Mouse (Mus musculus): ENCODE data around the gene Ak8.

Gene Ak8

DNA sequence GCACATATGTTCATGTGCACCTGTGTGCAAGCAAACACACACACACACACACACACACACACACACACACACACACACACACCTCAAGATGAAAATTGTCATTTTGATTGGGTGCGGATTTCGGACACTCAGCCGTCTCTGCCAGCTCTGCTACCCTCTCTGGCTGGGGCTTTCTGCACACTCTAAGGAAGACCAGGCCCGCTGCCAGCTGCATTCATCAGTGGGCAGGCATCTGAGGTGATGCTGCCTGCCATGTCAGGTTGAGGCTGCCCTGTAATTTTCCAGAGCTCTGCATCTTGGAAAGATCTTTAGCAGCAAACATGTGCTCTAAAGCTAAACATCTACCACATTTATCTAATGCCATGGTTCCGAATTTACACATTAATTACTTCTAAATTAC, 37.1 kb downstream of the Ak8 start:
- no peak for DNase-seq (ENCODE audit: low spot score in 2 of 2)

DNA sequence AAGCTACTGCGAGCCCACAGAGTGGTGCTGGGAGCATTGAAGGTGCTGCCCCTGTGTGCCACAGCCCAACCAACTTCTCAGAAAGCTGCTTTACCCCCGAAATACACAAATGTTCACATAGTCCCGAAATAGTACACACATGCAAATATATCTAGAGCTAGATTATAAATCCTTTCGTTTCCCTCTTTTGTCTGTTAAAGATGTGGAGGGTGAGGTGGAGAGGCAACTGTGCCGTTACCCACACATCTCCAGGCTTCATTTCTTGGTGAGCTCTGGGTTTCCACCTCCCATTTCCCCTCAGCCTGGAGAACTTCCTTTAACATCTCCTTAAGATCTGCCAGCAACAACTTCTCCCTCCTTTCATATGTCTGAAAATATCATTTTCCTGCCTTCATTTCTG, 40.2 kb downstream of the Ak8 start:
- DNase-seq (ENCODE audit: low spot score in 2 of 2) = no peak

DNA sequence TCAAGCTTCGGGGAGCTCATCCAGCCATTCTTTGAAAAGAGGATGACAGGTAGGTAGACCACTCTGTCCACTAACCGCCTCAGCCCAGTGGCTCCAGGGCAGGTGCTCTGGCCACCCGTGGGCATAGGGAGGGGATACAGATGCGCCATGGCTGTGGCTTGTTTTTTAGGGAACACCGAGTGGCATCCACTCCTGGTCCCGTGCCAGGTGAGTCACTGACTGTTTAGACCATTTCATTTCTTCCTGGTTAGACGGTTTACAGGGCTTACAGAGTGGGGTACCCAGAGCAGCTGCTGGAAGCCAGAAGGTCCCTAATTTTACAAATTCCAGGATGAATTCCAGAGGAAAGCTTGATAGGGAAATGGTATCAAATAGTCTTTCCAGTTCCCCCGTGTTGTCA, 42.7 kb downstream of the Ak8 start:
- DNase-seq (ENCODE audit: low spot score in 2 of 2) = no peak

DNA sequence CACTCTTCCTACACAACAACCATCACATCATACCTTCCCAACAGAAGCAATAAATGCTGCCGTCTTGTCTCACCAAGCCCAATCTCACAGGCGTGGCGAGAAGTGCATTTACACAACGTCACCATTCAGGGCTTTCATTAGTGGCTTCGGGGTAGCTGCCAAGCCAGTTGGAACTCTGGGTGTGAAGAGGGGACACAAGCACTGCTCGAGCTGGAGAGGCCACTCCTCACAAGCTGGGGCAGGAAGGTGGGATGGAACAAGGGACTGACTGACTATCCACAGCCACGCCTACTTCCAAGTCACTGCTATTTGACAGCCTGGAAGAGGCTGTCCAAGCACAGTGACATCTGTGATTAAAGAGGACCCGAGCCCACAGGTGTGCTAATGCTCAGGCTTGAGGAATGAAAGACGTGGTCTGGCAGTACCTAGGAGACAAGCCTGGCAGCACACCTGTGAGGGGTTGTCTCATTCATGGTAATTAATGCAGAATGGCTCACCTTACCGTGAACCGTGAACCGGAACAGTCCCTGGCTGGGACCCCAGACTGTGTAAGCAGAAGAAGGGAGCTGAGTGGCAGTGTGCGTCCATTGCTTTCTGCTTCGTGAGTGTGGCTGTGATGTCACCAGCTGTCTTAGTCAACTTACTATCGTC, 46.8 kb downstream of the Ak8 start:
- no peak for DNase-seq (ENCODE audit: low spot score in 2 of 2)

DNA sequence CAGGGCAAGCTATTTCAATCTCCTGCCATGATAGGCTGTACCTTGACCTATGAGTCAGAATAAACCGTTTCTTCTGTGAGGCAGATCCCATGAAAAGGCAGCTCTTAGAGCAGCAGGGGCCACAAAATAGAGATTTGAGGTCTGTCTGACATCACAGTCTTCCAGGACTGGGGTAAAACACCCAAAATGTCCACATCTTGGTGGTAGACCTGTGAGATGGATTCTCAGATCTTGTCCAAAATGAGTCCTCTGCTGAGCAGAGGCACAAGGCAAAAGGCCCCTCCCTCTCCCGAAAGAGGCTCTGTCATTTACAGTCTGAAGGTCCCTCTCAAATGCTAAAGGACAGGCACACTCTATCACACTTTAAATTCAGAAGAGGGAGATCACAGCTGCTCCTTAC, 47.7 kb downstream of the Ak8 start:
- DNase-seq (ENCODE audit: low spot score in 2 of 2) = no peak

DNA sequence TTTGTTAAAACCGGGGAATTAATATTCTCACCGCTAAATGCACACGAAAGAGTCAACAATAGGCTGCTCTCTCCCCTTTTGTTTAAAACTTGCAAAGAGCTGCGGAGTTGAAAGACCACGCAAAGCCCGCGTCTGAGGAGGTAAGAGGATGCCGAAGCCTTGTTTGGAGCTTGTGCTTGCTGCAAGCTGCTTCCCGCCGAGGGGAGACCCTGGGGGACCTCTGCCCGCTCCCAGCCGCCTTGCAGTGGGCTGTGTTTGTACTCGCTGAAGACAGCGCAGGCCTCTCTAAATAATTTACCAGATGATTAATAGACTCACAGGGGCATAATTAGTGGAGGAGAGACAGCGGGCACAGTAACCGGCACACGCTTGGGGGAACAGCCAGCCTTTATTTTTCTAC, 51.2 kb downstream of the Ak8 start:
- no peak for DNase-seq (ENCODE audit: low spot score in 2 of 2)

DNA sequence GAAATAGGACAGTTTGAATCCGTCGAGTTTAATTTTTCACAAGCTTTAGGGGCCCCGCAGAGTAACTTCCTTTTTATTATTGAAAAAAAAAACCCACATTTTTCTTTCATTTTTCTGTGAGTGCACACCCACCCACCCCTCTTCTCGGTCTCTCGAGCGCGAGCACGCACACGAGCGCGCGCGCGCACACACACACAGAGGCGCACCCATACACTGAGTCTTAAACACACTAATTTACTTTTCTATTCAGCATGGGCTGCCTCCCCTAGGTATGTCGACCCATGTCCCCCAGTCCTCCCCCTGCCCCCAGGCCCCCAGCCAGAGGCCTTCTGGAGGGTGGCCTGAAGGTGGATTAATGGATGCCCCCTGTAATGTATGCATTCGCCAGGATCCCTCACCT, 51.7 kb downstream of the Ak8 start:
- DNase-seq (ENCODE audit: low spot score in 2 of 2) = no peak

DNA sequence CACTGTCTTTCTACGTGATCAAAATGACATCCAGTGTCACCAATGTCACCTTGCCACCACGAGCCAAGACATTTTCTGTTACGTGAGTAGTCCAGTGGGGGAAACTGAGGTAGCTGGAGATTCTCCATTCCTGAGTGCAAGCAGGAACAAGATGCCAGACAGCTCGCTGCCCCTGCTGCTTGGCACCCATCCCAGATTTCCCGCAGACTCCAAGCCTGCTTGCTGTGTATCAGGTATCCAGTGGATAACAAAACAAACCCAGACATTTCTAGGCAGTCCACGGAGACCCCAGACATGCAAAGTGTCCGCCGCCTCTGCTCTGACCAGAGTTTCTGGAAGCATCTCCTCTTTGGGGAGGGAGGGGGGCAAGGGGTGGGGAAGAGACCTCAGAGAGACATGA, 52.4 kb downstream of the Ak8 start:
- DNase-seq (ENCODE audit: low spot score in 2 of 2) = no peak

DNA sequence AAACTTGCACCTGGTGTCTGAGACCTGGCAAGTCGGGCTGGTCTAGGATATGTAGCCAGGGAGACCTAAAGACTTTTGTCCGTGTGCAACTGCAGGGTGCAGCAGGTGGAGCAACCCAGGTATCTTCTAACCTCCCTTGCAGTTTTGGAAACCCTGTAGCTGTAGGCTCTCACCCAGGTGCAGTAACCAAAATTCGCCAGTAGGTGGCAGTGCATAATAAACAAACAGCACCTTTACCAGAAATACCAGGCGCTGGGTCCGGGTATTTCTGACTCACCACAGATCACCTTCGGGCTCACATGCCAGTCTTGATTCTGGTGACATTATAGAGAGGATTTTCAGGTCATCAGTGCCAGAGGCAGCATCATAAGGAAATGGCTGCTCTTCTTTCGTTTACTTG, 55.5 kb downstream of the Ak8 start:
- peak; percentile 76 to 91 for DNase-seq (ENCODE audit: low spot score in 2 of 2)

DNA sequence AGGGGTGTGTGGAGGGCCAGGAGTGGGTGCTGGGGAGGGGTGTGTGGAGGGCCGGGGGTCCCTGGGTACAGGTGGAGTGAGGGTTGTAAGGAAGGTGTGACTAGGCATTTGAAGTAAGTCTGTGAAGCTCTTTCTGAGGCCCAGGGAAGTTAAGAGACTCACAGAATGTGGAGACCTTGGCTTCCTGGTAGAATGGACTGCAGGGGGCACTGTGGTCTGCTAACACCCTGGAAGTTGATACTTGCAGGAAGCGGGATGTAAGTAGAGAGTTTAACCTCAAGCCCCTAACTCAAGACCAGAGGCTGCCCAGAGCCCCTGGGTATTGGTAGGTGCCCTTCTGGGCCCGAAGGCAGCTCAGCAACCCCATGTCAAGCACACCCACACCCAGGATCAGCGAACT, 56.2 kb downstream of the Ak8 start:
- DNase-seq (ENCODE audit: low spot score in 2 of 2) = peak in 1 of 2 experiments; percentile 32

DNA sequence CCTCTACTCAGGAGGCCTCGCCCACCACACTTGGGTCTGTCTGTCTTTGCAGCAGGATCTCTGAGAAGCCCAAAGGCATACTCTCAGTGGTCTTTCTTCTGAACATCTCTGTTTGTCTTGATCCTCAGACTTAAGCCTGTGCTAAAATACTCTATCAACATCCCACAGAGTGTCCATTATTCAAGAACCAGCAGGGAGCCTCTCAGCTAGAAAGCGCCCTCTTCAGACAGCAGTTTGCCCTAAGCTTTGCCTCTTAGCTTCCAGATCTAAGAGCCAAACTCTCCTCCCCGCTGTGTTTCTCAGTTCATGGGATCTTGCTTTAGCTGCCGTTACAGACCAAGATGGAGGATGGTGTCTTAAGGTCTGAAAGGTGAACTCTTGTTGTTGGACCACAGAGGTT, 59.5 kb downstream of the Ak8 start:
- DNase-seq (ENCODE audit: low spot score in 2 of 2) = no peak

DNA sequence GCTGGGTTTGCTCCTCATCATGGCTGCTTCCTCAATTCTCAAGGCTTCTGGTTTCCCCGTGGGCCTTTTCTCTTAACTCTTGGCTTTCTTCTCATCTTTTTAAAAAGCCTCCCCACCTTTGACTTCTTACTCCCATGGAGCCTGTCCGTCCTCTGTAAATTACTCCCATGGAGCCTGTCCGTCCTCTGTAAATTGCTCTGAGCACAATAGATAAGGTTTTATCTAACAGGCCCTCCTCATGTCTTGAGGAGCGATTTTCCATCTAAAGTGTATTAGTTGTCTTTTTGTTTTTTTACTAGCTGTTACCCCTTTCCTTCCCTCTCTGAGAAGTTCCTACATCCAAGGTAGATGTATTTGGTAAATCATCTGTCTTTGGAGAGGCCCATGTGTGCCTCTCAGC, 66.6 kb downstream of the Ak8 start:
- DNase-seq (ENCODE audit: low spot score in 2 of 2) = no peak

DNA sequence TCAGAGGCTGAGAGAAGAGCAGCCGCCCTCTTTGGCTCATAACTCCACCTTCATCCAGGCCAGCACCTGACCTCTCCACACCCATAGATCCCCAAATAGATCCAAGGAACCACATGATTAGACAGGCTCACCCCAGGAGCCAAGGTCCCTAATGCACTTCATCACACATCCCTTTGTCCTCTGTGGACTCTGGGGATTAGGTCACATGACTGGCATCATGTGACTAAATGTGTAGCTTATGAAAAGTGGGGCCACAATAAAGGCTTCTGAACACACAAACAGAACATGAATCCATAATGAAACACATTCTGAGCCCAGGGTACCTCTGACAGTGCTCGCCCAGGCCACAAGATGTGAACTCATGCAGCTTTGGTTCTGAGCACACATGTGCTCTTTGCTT, 67.1 kb downstream of the Ak8 start:
- DNase-seq (ENCODE audit: low spot score in 2 of 2) = no peak

DNA sequence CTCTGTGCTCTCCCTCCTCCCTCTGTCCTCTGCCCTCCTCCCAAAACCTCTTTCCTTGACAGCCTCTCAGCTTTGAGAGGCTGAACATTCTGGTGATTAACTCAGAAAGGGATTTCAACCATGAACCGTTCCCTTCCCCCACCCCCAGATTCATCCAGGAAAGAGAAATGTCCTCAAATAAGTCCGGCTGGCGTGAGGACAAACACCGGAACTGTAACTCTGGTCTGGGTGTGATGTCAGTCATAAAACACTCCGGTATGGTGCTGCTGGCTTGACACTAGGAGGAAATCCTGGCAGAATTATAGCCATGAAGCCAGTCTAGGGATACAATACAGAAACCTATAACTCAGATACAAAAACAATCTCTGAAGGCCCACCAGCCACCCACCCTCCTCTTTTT, 70.7 kb downstream of the Ak8 start:
- DNase-seq (ENCODE audit: low spot score in 2 of 2) = no peak

DNA sequence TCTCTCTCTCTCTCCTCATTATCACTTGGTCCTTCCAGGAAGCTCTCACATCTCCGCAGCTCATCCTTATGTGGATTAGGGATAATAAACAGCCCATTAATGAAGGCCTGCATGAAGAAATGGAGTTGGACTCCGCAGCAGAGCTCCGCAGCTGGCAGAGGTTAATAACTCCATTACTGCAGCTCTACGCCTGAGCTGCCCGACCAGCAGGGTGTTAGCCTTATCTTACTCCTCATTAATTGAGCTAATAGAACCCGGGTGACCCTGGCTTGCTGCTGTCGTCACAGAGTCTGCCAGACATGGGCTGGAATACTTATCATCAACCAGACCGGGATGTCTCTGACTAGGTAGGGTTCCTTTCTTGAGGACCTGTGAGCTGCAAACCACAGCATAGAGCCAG, 74.1 kb downstream of the Ak8 start:
- no peak for DNase-seq (ENCODE audit: low spot score in 2 of 2)

DNA sequence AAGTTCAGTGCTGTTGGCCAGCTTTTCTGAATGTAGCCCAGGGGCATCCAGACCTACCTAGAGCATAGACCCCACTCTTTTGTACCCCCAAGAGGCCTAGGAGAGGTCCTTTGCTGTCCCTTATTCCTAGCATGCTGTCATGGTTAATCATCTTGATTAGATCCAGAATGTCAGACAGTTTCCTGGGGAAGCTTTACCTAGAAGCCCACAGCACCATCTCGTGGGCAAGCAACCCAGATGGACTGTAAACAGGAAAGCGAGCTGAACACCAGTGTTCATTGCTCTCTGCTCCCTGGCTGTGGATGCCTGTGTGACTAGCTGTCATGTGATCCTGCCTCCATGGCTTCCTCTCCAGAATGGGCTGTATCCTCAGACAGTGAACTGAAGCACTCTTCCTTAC, 76.8 kb downstream of the Ak8 start:
- DNase-seq (ENCODE audit: low spot score in 2 of 2) = no peak

DNA sequence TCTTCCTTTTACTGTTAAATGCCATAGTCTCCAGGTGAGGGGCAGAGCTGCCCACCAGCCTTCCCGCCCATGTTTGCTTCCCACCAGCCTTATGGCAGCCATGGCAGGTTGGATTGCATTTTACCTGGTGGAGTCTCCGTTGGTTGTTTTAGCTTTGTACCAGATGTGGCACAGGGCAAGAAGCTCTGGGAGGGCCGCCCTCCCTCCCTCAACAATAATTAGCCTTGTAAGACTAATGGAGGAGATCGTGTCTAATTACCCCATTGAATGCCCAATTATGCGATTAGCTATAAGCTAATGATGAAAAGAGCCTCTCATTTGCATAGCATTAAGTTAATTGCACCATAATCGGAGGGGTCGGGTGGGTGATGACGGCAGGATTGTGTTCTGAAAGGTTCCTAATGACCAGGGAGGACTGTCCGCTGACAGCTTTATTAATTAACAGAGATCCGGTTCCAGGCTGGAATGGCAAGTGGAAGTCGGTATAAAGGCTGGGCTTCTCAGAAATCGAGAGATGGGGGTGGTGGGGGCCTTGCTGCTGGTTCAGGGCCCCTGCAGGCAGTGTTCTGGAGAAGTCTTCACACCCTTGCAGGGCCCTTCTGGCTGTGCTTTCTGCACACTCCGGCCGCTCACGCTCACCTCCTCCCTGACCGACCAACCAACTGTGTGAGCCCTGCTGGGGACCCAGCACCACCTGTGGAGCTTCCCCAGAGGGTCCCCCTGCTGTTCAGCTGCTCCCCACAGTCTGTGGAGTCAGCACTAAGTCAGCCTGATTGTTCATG, 80.2 kb downstream of the Ak8 start:
- no peak for DNase-seq (ENCODE audit: low spot score in 2 of 2)

DNA sequence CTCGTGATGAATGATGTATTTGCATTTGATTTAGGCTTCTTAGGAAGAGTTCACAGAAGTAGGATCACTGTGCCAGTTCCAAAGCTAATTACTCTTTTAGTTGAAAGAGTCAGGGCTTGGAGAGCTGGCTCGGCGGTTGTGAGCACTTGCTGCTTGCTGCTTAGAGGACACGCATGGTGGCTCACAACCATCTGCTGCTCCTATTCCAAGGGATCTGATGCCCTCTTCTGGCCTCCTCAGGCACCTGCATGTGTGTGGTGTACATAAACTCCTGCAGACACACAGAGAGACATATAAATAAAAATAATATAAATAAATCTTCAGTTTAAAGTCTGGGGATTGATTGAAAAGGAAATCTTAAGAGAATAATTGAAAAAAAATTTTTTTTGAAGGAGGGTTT, 81.3 kb downstream of the Ak8 start:
- no peak for DNase-seq (ENCODE audit: low spot score in 2 of 2)

DNA sequence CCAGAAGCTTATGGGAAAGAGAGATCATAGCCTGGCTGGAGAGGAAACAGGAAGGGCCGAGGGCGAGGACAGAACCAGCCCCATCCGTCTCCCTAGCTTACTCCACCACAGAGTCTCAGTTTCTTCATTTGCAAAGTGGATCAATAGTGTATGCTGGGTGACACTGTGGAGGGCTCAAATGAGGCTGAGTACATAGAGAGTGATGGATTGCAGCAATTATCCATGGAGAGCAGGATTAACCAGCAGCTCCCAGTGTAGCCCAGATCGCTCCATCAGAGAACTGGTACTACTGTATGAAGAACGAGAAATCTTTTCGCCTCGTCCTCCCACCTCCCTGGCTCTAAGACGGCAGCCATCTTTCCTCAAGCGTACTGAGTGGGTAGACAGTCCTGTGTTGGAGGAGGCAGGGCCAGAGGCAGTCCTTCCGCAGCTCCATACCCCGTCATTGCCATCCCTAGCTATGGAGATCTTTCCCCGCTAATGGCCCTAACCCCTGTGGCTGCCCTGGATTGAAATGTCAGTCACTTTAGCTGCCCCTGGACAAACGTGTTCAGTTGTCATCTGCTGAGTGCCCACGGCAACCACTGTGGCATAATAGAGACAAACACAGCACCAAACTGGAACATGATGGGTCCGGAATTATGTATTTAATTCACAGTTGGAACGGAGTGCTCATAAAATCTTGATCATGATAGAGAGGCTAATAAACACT, 86.5 kb downstream of the Ak8 start:
- no peak for DNase-seq (ENCODE audit: low spot score in 2 of 2)

DNA sequence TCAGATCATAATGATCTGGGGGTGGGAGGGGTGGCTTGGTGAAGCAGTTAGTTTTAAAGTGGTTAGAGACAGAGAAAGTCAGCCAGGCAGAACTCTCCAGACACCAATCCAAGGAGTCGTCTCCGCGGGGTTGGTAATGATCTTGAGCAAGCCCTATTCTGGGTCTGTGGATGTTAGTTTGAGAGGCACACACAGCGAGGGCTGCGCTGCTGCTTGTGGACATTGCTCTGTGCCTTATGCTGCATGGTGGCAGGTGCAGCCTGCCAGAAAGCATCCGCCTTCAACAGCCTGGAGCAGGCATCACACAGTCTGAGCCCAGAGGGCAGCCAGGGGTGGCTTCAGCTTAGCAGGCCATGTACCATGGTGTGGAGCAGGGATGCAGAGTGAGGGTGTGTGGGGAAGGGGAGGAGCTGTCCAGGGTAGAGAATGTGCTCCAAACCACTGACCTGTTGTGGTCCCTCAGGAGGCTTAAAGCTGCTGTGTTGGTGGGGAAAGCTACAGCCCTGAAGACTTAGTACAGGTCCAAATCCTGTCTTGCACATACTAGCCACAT, 87.2 kb downstream of the Ak8 start:
- no peak for DNase-seq (ENCODE audit: low spot score in 2 of 2)

DNA sequence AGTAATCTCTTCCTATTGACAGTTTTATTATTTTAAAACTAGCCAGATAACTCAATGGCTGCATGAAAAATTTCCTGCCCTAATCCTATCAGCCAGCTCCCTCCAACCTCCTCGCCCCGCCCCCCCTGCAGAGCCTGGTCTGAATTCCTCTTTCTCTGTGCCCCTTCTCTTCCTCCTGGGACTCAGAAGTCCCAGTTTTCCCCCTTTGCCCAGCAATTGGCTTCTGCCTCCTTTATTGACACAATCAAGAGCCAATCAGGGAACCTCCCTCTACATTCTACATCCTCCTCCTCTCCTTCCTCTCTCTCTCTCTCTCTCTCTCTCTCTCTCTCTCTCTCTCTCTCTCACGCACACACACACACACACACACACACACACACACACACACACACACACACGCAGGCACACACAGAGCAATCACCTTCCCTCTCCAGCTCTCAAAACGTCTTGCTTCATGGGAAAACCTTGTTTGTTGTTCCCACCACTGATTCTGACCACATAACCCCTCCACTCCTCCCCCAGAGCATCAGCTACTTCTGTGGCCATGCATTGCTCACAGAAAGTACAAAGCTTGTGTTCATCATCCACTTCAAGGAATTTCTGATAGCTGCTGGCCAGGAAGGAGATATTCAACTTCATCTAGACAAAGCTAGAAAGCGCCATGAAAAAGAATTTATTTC, 93.1 kb downstream of the Ak8 start:
- DNase-seq (ENCODE audit: low spot score in 2 of 2) = no peak

DNA sequence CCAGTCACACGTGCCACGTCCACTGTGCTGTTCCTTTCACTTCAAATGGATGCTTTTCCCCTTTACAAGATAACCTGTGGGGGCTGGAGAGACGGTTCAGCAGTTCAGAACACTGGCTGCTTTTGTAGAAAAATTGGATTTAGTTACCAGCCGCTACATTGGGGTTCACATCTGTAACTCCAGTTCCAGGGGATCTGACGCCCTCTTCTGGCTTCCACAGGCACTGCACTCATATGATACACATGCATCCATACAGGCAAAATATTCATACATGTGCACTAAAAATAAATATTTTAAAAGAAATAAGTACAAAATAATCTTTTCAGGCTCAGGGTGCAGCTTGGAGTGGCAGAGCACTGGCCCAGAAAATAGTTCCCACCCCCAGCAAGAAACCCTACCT, 94.7 kb downstream of the Ak8 start:
- DNase-seq (ENCODE audit: low spot score in 2 of 2) = no peak
